Mouse (Mus musculus): ENCODE data around the gene Sos2. TPM values are rescaled to one million over a fixed set of nuclear protein-coding genes. Genes with fewer than 3 reads are reported as not detected.
"Not testable (repeated sequence)": the region's sequence is repeated elsewhere in the genome, so short reads cannot be mapped to it uniquely, and the experiment has no call there.

Sos2 gene
- polyA plus RNA-seq, 1 experiment from 2014 or later: 14.3 TPM

- Histone ChIP-seq H3K9me3 (peaks cover 6% of the 10 kb centered on the region), H3K9ac (no peak overlapping the region), H3K4me2 (no peak overlapping the region), H3K27ac (replicated peaks) (no peak overlapping the region), H3K4me3 (no peak overlapping the region), H3K36me3 (peaks cover 12% of the 10 kb centered on the region; the same call in 1 of the 2 replicates), H3K27me3 (no peaks in the 10 kb centered on the region), H3K4me1 (replicated peaks) (no peaks in the 10 kb centered on the region)
- 94% methylated on average over 5 of the region's 5 CpGs for WGBS
- no peak for ATAC-seq (ENCODE audit: low read depth)
Measured at GRCm38 (mm10) chr12:69666721-69667120, 14.9 kb downstream of the Sos2 start.

DNA sequence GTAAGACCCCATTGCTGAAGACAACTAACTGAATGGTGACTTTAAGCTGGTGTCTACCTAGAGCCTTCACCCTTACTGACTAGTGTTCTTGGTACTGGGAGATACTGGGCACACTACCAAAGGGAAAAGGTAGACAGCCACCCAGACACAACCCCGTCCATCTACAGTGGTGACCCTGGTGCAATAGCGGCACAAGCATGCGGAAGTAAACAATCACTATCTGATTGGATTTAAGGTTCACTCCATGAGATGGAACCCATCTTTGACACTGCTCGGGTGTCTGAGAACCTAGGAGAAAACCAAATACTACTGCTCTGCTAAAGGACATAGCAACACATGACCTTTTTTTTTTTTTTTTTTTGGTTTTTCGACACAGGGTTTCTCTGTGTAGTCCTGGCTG, 20.0 kb downstream of the Sos2 start:
- Histone ChIP-seq H3K27ac (replicated peaks) (no peak overlapping the region), H3K4me2 (no peak overlapping the region), H3K4me1 (replicated peaks) (no peaks in the 10 kb centered on the region), H3K27me3 (no peaks in the 10 kb centered on the region), H3K9ac (no peak overlapping the region), H3K36me3 (peaks cover 12% of the 10 kb centered on the region; the same call in 1 of the 2 replicates), H3K4me3 (no peak overlapping the region), H3K9me3 (peaks cover 10% of the 10 kb centered on the region)
- no peak for ATAC-seq (ENCODE audit: low read depth)
- 94% methylated on average over 5 of the region's 5 CpGs for WGBS

DNA sequence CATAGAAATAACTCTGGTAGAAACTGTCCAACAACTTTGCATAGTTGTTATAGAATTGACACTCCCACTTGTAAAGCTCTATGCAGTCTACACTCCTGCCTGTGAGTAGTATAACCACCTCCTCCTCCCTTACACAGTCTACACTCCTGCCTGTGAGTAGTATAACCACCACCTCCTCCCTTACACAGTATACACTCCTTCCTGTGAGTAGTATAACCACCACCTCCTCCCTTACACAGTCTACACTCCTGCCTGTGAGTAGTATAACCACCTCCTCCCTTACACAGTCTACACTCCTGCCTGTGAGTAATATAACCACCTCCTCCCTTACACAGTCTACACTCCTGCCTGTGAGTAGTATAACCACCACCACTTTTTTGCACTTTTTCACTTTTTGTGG, 27.7 kb downstream of the Sos2 start:
- H3K4me3 ChIP-seq; H3K9me3 ChIP-seq; H3K9ac ChIP-seq; H3K27ac ChIP-seq (replicated peaks); H3K4me2 ChIP-seq; H3K4me1 ChIP-seq (replicated peaks); H3K27me3 ChIP-seq: not testable (repeated sequence)
- ATAC-seq (ENCODE audit: low read depth): peak; percentile 91
- peaks cover 38% of the 10 kb centered on the region for H3K36me3 ChIP-seq

- no peaks in the 10 kb centered on the region for H3K27me3 ChIP-seq
- no peak overlapping the region for H3K9ac ChIP-seq
- H3K4me3 ChIP-seq: no peak overlapping the region
- peaks cover 4% of the 10 kb centered on the region for H3K9me3 ChIP-seq
- ATAC-seq (ENCODE audit: low read depth): no peak
- H3K36me3 ChIP-seq: peaks cover 63% of the 10 kb centered on the region
- H3K4me2 ChIP-seq: no peak overlapping the region
- H3K4me1 ChIP-seq (replicated peaks): peaks cover 3% of the 10 kb centered on the region; the same call in 1 of the 2 replicates
- no peak overlapping the region for H3K27ac ChIP-seq (replicated peaks)
- WGBS: 89% methylated on average over 8 of the region's 8 CpGs
Measured at GRCm38 (mm10) chr12:69649511-69649910, 32.1 kb downstream of the Sos2 start.

- H3K4me1 ChIP-seq (replicated peaks): peaks cover 3% of the 10 kb centered on the region; the same call in 1 of the 2 replicates
- no peaks in the 10 kb centered on the region for H3K27me3 ChIP-seq
- no peak overlapping the region for H3K9ac ChIP-seq
- H3K36me3 ChIP-seq: peaks cover 44% of the 10 kb centered on the region
- H3K4me2 ChIP-seq: no peak overlapping the region
- ATAC-seq (ENCODE audit: low read depth): no peak
- WGBS: 88% methylated on average over 8 of the region's 8 CpGs
- H3K9me3 ChIP-seq: no peaks in the 10 kb centered on the region
- no peak overlapping the region for H3K4me3 ChIP-seq
- no peak overlapping the region for H3K27ac ChIP-seq (replicated peaks)
Measured at GRCm38 (mm10) chr12:69645821-69646616, 35.6 kb downstream of the Sos2 start.

- 75% methylated on average over 3 of the region's 3 CpGs for WGBS
- peaks cover 51% of the 10 kb centered on the region for H3K36me3 ChIP-seq
- ATAC-seq (ENCODE audit: low read depth): no peak
- no peak overlapping the region for H3K9ac ChIP-seq
- H3K9me3 ChIP-seq: no peaks in the 10 kb centered on the region
- no peak overlapping the region for H3K4me2 ChIP-seq
- no peak overlapping the region for H3K4me3 ChIP-seq
- H3K27ac ChIP-seq (replicated peaks): no peak overlapping the region
- no peaks in the 10 kb centered on the region for H3K27me3 ChIP-seq
- H3K4me1 ChIP-seq (replicated peaks): peaks cover 3% of the 10 kb centered on the region; the same call in 1 of the 2 replicates
Measured at GRCm38 (mm10) chr12:69644877-69645276, 36.8 kb downstream of the Sos2 start.

- peaks cover 3% of the 10 kb centered on the region; the same call in 1 of the 2 replicates for H3K4me1 ChIP-seq (replicated peaks)
- no peak overlapping the region for H3K27ac ChIP-seq (replicated peaks)
- H3K36me3 ChIP-seq: peaks cover 51% of the 10 kb centered on the region
Measured at GRCm38 (mm10) chr12:69642877-69643276, 38.8 kb downstream of the Sos2 start.

DNA sequence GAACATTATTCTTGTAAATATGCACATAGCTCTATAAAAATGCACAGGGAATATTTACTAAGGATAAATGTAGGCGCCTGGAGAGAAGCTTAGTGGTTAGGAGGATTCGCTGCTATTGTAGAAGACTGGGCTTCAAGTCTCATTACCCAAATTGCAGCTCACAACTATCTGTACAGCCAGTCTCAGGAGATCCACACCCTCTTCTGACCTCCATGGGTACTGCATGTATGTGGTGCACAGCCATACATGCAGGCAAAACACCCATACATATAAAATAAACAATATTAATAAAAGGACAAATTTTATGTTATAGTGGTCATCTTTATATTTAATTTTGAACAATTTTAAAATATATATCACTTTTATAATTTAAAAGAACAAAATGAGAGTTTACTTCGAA, 46.9 kb downstream of the Sos2 start:
- H3K9me3 ChIP-seq: no peaks in the 10 kb centered on the region
- no peak for ATAC-seq (ENCODE audit: low read depth)
- no peak overlapping the region for H3K4me2 ChIP-seq
- no peak overlapping the region for H3K9ac ChIP-seq
- H3K4me3 ChIP-seq: no peak overlapping the region
- H3K4me1 ChIP-seq (replicated peaks): no peaks in the 10 kb centered on the region
- peaks cover 38% of the 10 kb centered on the region for H3K36me3 ChIP-seq
- 90% methylated on average over 3 of the region's 3 CpGs for WGBS
- H3K27me3 ChIP-seq: no peaks in the 10 kb centered on the region
- no peak overlapping the region for H3K27ac ChIP-seq (replicated peaks)

More at GRCm38 (mm10) chr12:69642877-69643276, 38.8 kb downstream of the Sos2 start:
- no peak for ATAC-seq (ENCODE audit: low read depth)
- H3K4me2 ChIP-seq: no peak overlapping the region
- no peaks in the 10 kb centered on the region for H3K9me3 ChIP-seq
- WGBS: 87% methylated on average over 5 of the region's 5 CpGs
- no peaks in the 10 kb centered on the region for H3K27me3 ChIP-seq
- H3K9ac ChIP-seq: no peak overlapping the region
- H3K4me3 ChIP-seq: no peak overlapping the region

DNA sequence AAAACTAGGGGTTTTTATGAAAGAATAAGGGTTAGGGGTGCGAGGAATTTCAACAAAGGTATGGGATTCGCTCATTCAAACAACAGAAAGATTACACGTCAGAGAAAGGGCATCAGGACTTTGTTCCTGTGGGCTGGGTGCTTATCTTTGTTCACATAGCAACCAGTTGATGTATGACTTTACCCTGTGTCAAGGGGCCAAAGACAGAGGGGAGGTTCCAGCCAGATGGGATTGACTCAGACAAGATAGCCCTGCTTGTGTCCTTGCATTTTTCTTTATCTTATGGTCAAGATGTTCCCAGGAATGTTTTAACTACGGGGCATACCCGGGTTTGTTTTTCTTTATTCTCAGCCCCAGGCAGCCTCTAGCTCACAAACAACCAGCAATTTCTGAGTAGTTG, 63.1 kb downstream of the Sos2 start:
- H3K4me2 ChIP-seq; H3K4me1 ChIP-seq (replicated peaks); H3K27me3 ChIP-seq; ATAC-seq (ENCODE audit: low read depth); H3K27ac ChIP-seq (replicated peaks); H3K9me3 ChIP-seq; H3K4me3 ChIP-seq; H3K9ac ChIP-seq: not testable (repeated sequence)
- 84% methylated on average over 5 of the region's 5 CpGs for WGBS
- peaks cover 54% of the 10 kb centered on the region for H3K36me3 ChIP-seq

GRCm38 (mm10) chr12:69604367-69604766, 77.3 kb downstream of the Sos2 start:
- Histone ChIP-seq H3K36me3 (peaks cover 49% of the 10 kb centered on the region), H3K4me1 (replicated peaks) (no peaks in the 10 kb centered on the region), H3K9ac (no peak overlapping the region), H3K27ac (replicated peaks) (no peak overlapping the region), H3K9me3 (no peaks in the 10 kb centered on the region), H3K27me3 (no peaks in the 10 kb centered on the region), H3K4me3 (no peak overlapping the region), H3K4me2 (no peak overlapping the region)
- 96% methylated on average over 2 of the region's 2 CpGs for WGBS
- ATAC-seq (ENCODE audit: low read depth): no peak

DNA sequence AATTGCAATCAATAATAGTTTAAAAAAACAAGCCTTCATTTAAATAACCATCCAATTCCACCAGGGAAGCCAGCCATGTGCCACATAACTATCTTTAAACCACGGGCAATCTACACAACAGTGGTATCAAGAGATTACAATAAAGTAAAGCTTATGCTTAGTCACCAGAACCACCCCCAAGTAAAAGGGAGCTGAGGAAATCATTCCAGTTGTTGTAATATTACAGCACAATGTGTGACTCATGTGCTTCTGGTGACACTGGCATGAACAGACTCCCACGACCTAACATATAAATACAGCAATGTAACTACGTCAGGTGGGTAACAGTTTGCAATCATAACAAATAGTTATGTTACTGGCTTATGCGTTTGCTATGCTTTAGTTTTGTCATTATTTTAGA, 84.2 kb downstream of the Sos2 start:
- no peak overlapping the region for H3K9ac ChIP-seq
- H3K4me3 ChIP-seq: no peak overlapping the region
- H3K36me3 ChIP-seq: peaks cover 34% of the 10 kb centered on the region
- no peaks in the 10 kb centered on the region for H3K27me3 ChIP-seq
- H3K4me2 ChIP-seq: no peak overlapping the region
- no peaks in the 10 kb centered on the region for H3K4me1 ChIP-seq (replicated peaks)
- H3K27ac ChIP-seq (replicated peaks): no peak overlapping the region
- no peak for ATAC-seq (ENCODE audit: low read depth)
- WGBS: 89% methylated on average over 4 of the region's 4 CpGs
- no peaks in the 10 kb centered on the region for H3K9me3 ChIP-seq

GRCm38 (mm10) chr12:69593130-69593529, 88.5 kb downstream of the Sos2 start:
- no peak overlapping the region for H3K4me2 ChIP-seq
- H3K36me3 ChIP-seq: peaks cover 45% of the 10 kb centered on the region
- no peaks in the 10 kb centered on the region for H3K9me3 ChIP-seq
- H3K27ac ChIP-seq (replicated peaks): no peak overlapping the region
- no peak for ATAC-seq (ENCODE audit: low read depth)
- H3K27me3 ChIP-seq: no peaks in the 10 kb centered on the region
- H3K9ac ChIP-seq: no peak overlapping the region
- no peaks in the 10 kb centered on the region for H3K4me1 ChIP-seq (replicated peaks)
- no peak overlapping the region for H3K4me3 ChIP-seq
- 92% methylated on average over 5 of the region's 5 CpGs for WGBS

- Histone ChIP-seq H3K9ac (peak overlapping the region; percentile 87), H3K27me3 (no peaks in the 10 kb centered on the region), H3K27ac (replicated peaks) (peak overlapping the region; percentile 83), H3K4me1 (replicated peaks) (peaks cover 26% of the 10 kb centered on the region), H3K4me3 (peak overlapping the region; percentile 73), H3K36me3 (peaks cover 51% of the 10 kb centered on the region), H3K4me2 (peak overlapping the region; percentile 69), H3K9me3 (no peaks in the 10 kb centered on the region)
- ATAC-seq (ENCODE audit: low read depth): 0 out of 2 replicates have a peak, but pooled peaks have one; percentile 4
- 42% methylated on average over 5 of the region's 5 CpGs for WGBS
Measured at GRCm38 (mm10) chr12:69583270-69583629, 98.4 kb downstream of the Sos2 start.

All from neural tube, embryonic 13.5 days (tissue).